Mouse (Mus musculus) spleen, adult 2 months (tissue): ENCODE data around the gene Chtop.

ENCODE experiments used
- CTCF ChIP-seq: fragments of 200-500 bp; IDR thresholded peaks from 2 replicates; pipeline ENCODE4 v1.5.1; 2011; ENCODE audit warnings: mild to moderate bottlenecking, inconsistent platforms; ENCODE audit not compliant: insufficient read depth, insufficient read length, insufficient replicate concordance; ENCODE audit errors: extremely low read depth
- POLR2A ChIP-seq: fragments of 200-500 bp; IDR thresholded peaks from 2 replicates; pipeline ENCODE4 v1.6.1; 2011; ENCODE audit warnings: low read depth, low read length, inconsistent platforms

DNA sequence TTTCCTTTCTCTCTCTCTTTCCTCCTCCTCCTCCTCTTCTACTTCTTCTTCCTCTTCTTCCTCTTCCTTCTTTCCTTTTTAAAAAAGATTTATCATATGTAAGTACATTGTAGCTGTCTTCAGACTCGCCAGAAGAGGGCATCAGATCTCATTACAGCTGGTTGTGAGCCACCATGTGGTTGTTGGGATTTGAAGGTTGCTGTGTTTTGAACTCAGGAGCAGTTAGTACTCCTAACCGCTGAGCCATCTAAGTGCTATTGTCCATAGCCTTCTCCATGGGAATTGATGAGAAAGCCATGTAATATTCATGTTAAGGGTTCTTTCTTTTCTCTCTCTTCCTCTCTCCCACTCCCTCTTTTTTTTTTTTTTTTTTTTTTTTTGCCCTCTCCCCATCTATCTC is 17.9 kb downstream of the Chtop start:
- no peak for TF ChIP-seq POLR2A
- no peak for TF ChIP-seq CTCF
